Mouse (Mus musculus): ENCODE measurements at regions not wholly inside any gene's neighbourhood (a gene's known extent, or its start where the extent isn't known, plus 50 kb on each side); places are given as distances from the start of the nearest gene placed in this dataset.

DNA sequence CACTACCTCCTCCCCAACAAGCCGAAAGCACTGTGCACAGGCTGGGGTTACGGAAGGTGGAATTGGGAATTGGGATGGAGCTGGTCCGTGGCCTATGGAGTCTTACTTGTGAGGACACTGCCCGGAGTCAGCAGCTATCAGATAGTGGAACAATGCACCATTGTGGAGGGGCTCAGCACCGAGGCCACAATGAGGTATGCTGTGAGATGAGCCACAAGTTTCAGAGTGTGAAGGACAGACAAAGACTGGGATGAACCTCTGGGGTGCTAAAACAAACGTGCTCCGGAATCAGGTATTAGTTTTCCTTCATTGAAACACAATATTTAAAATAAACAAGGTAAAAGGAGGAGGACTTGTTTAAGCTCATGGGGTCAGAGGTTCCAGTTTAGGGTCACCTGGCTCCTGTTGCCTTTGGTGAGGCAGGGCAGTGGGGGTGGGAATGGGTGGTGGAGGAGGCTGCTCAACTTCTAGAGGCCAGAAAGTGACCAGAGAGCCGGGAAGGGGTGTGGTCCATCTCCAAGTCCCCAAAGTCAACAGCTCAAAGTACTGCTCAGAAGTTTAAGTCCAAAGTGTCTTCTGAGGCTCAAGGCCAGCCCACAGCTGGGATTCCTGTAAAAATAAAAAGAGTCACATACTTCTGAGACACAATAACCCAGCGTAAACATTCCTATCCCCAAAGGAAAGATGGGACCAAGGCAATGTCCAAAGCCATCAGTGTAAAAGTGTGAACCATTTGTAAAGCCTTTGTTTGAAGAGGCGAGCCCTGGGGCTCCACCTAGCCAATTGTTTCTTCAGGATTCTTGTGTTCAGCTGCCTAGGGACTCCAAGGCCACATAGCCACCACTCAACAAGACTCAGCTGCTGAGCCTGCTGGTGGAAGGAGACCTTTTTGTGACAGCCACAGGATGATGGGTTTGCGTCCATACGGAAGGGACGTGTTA, 80.1 kb downstream of the Gm525 start:
- no peak for ATAC-seq (replicated peaks; ENCODE audit: poor library complexity)

GRCm38 (mm10) chr11:89147990-89148389, 74.3 kb downstream of the Gm525 start:
- no peak for ATAC-seq (replicated peaks; ENCODE audit: poor library complexity)

- ATAC-seq (replicated peaks; ENCODE audit: poor library complexity), result peak; percentile 46
These were observed 71.8 kb downstream of the Gm525 start for GRCm38 (mm10) chr11:89145281-89145945.

DNA sequence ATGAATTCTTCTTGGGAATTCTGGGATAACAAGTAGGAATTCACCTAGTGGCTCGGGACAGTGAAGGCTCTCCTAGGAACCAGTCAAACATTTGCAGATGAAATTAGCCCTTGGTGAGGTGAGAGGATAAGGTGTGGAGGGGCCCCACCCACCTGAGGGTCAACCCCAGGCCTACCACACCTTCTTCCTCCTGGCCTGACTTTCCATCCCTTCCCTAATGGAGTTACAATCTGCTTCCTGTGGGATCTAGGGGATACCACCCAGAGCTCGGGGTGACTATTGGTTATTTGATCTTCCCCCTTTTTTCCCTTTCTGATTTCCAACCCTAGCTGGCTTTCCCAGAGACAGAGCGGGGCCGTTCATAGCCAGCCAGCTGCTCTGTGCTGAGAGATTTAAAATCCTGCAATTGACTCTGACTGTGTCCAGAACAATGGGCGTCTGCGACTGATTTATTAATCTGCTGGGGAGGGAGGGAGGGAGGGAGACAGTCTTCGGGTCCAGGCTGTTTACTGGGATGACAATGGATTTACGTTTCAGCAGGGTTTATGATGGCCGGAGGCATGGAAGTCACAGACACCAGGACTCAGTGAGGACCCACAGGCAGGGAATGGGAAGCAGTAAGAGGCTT, 69.0 kb downstream of the Gm525 start:
- ATAC-seq (replicated peaks; ENCODE audit: poor library complexity), result no peak

Data from megakaryocyte progenitor cell, adult 5-6 weeks (primary cell).